In genomic region chr5:118172078-118172723, GRCm38 (mm10) we compare ENCODE assay signal across 8 mouse cellular contexts. TPM values are rescaled to one million over a fixed set of nuclear protein-coding genes. Genes with fewer than 3 reads are reported as not detected.
DNase-seq lines count a peak whose midpoint lies in the region; ATAC-seq and TF ChIP-seq lines count a peak whose summit lies in the region.

No protein-coding gene starts in this region.

- no peaks in the 10 kb centered on the region for H3K36me3 ChIP-seq in kidney, embryonic 15.5 days
- no peaks in the 10 kb centered on the region for H3K36me3 ChIP-seq in hindbrain, embryonic 12.5 days
- no peaks in the 10 kb centered on the region for H3K36me3 ChIP-seq in midbrain, embryonic 11.5 days (ENCODE audit: control insufficient read depth, insufficient read depth, low read length)

- ATAC-seq in kidney, embryonic 15.5 days (replicated peaks; ENCODE audit: low FRiP score) = no peak
- ATAC-seq in hindbrain, embryonic 12.5 days (ENCODE audit: low FRiP score) = no peak
- no peak for ATAC-seq in midbrain, embryonic 11.5 days (ENCODE audit: low FRiP score)

- H3K9ac ChIP-seq in kidney, embryonic 15.5 days = no peak overlapping the region
- 0 out of 2 replicates have a peak overlapping the region, but pooled peaks have one; percentile 47 for H3K9ac ChIP-seq in hindbrain, embryonic 12.5 days
- no peak overlapping the region for H3K9ac ChIP-seq in midbrain, embryonic 11.5 days (ENCODE audit: low read length)

- peaks cover 4% of the 10 kb centered on the region; the same call in 1 of the 2 replicates for H3K9me3 ChIP-seq in kidney, embryonic 15.5 days (replicated peaks)
- peaks cover 6% of the 10 kb centered on the region for H3K9me3 ChIP-seq in hindbrain, embryonic 12.5 days (replicated peaks)
- peaks cover 4% of the 10 kb centered on the region; the same call in 1 of the 2 replicates for H3K9me3 ChIP-seq in midbrain, embryonic 11.5 days (ENCODE audit: control insufficient read depth, low read length)

- DNase-seq in kidney, adult 8-10 months = no peak
- peak; percentile 94 for DNase-seq in midbrain, embryonic 11.5 days (ENCODE audit: low spot score, missing footprints)
- DNase-seq in cerebellum, postnatal 10 days = no peak
- DNase-seq in right cerebral cortex, postnatal 36 days (ENCODE audit: low spot score in 2 of 2) = no peak
- DNase-seq in left cerebral cortex, adult 8-10 months (ENCODE audit: low spot score in 2 of 2) = no peak

- 2% methylated on average over 27 of the region's 27 CpGs for WGBS in kidney, embryonic 15.5 days
- WGBS in hindbrain, embryonic 12.5 days = under 1% methylated on average over 27 of the region's 27 CpGs
- under 1% methylated on average over 27 of the region's 27 CpGs for WGBS in midbrain, embryonic 11.5 days

- TF ChIP-seq POLR2A in bone marrow macrophage, adult 2 months (IDR thresholded peaks at IDR 0.05; ENCODE audit: borderline replicate concordance, low read depth, low read length) = no peak

- no peak overlapping the region for H3K27ac ChIP-seq in kidney, embryonic 15.5 days
- H3K27ac ChIP-seq in bone marrow macrophage, adult 2 months (ENCODE audit: insufficient read depth, low read depth, low read length) = no peak overlapping the region
- H3K27ac ChIP-seq in hindbrain, embryonic 12.5 days = no peak overlapping the region
- no peak overlapping the region for H3K27ac ChIP-seq in midbrain, embryonic 11.5 days (ENCODE audit: low read depth, low read length)

- peaks cover 34% of the 10 kb centered on the region for H3K4me1 ChIP-seq in kidney, embryonic 15.5 days
- no peaks in the 10 kb centered on the region for H3K4me1 ChIP-seq in bone marrow macrophage, adult 2 months (ENCODE audit: control insufficient read depth, insufficient read depth, low read length)
- H3K4me1 ChIP-seq in hindbrain, embryonic 12.5 days = peaks cover 42% of the 10 kb centered on the region
- H3K4me1 ChIP-seq in midbrain, embryonic 11.5 days (ENCODE audit: control insufficient read depth, insufficient read depth, low read length) = peaks cover 6% of the 10 kb centered on the region

- TF ChIP-seq CTCF in bone marrow macrophage, adult 2 months (IDR thresholded peaks at IDR 0.05; ENCODE audit: low read depth, low read length) = no peak

- H3K4me2 ChIP-seq in kidney, embryonic 15.5 days = peak overlapping the region; percentile 64
- H3K4me2 ChIP-seq in hindbrain, embryonic 12.5 days (replicated peaks) = peak overlapping the region; percentile 93
- peak overlapping the region; percentile 11; the same call in 1 of the 2 replicates for H3K4me2 ChIP-seq in midbrain, embryonic 11.5 days

- peak overlapping the region; percentile 39 for H3K4me3 ChIP-seq in kidney, embryonic 15.5 days (replicated peaks)
- H3K4me3 ChIP-seq in bone marrow macrophage, adult 2 months (ENCODE audit: insufficient read depth, low read length) = peak overlapping the region; percentile 57
- peak overlapping the region; percentile 47 for H3K4me3 ChIP-seq in hindbrain, embryonic 12.5 days
- H3K4me3 ChIP-seq in midbrain, embryonic 11.5 days (ENCODE audit: low read depth, low read length) = no peak overlapping the region; the same call in 1 of the 2 replicates

- peaks cover 91% of the 10 kb centered on the region for H3K27me3 ChIP-seq in kidney, embryonic 15.5 days
- peaks cover 81% of the 10 kb centered on the region for H3K27me3 ChIP-seq in hindbrain, embryonic 12.5 days
- H3K27me3 ChIP-seq in midbrain, embryonic 11.5 days (ENCODE audit: control insufficient read depth, insufficient read depth, low read length) = peaks cover 72% of the 10 kb centered on the region

RNA-seq across cellular contexts. Expression of gene Hrk, which starts 7.8 kb away (rescaled TPM):
- polyA plus RNA-seq in kidney, embryonic 15.5 days (2015; fragmentation: Nextera tagmentation; extraction: Ambion mirVana) = 0.09 and 0.12 TPM in 2 replicates
- not detected in 2 replicates for polyA plus RNA-seq in bone marrow macrophage, adult 2 months (2012; ENCODE audit: insufficient read depth, insufficient read length, missing spikeins)
- 1.8 TPM in 2 replicates for polyA plus RNA-seq in hindbrain, embryonic 12.5 days (2016; fragmentation: Nextera tagmentation; extraction: Ambion mirVana)
- 0.08 and 0.18 TPM in 2 replicates for polyA plus RNA-seq in midbrain, embryonic 11.5 days (2014; fragmentation: Nextera tagmentation; extraction: Ambion mirVana)
- 10 to 100 TPM; 20.5 to 24.4 (median 22.5) TPM for total RNA-seq in left cerebral cortex, adult 8-10 months (2022)

RNA-seq across cellular contexts. Expression of gene Fbxw8, which starts 16.9 kb away (rescaled TPM):
- polyA plus RNA-seq in kidney, embryonic 15.5 days (2015; fragmentation: Nextera tagmentation; extraction: Ambion mirVana) = 25.7 and 28.9 TPM in 2 replicates
- polyA plus RNA-seq in bone marrow macrophage, adult 2 months (2012; ENCODE audit: insufficient read depth, insufficient read length, missing spikeins) = 13.5 and 16.7 TPM in 2 replicates
- polyA plus RNA-seq in hindbrain, embryonic 12.5 days (2016; fragmentation: Nextera tagmentation; extraction: Ambion mirVana) = 42.0 and 45.0 TPM in 2 replicates
- polyA plus RNA-seq in midbrain, embryonic 11.5 days (2014; fragmentation: Nextera tagmentation; extraction: Ambion mirVana) = 16.5 and 21.1 TPM in 2 replicates
- total RNA-seq in left cerebral cortex, adult 8-10 months (2022) = 10 to 100 TPM; 30.5 to 33.5 (median 31.6) TPM

Comparison
In these comparisons a context has a peak if more than half of its experiments do, and no peak if none do; other contexts are left out.
1. H3K4me2 ChIP-seq: peak in every context shown above with its lines; median percentile 93 in hindbrain, embryonic 12.5 days; 64 in kidney, embryonic 15.5 days; 11 in midbrain, embryonic 11.5 days.